Mouse (Mus musculus) erythroblast, embryonic 14.5 days (primary cell): Measurements from ENCODE around the gene Cfap46. TPM values are rescaled to one million over a fixed set of nuclear protein-coding genes. Genes with fewer than 3 reads are reported as not detected.

Source experiments
- H3K27me3 ChIP-seq: 2 replicates; pipeline ENCODE4 v1.6.1; 2012; ENCODE audit warnings: inconsistent platforms; ENCODE audit not compliant: control insufficient read depth
- H3K36me3 ChIP-seq: 2 replicates; pipeline ENCODE4 v1.6.1; 2012; ENCODE audit warnings: mild to moderate bottlenecking, inconsistent platforms; ENCODE audit not compliant: control insufficient read depth
- H3K4me1 ChIP-seq: 2 replicates; pipeline ENCODE4 v1.6.1; 2012; ENCODE audit warnings: inconsistent platforms; ENCODE audit not compliant: control insufficient read depth
- H3K4me3 ChIP-seq: replicated peaks from 2 replicates; pipeline ENCODE3; 2012; ENCODE audit warnings: moderate library complexity, mild to moderate bottlenecking, inconsistent platforms
- H3K9me3 ChIP-seq: 2 replicates; pipeline ENCODE4 v1.6.1; 2012; ENCODE audit warnings: low read length, inconsistent platforms, mixed read lengths; ENCODE audit not compliant: control insufficient read depth
- GATA1 ChIP-seq: IDR thresholded peaks from 2 replicates; pipeline ENCODE4 v1.6.1; 2012; ENCODE audit warnings: low read length, inconsistent platforms, mixed read lengths
- TAL1 ChIP-seq: IDR thresholded peaks from 3 replicates; pipeline ENCODE4 v1.6.1; 2012; ENCODE audit warnings: low read length, inconsistent platforms, mixed read lengths
- polyA plus RNA-seq: library from polyadenylated mRNA; stranded (reverse); fragments of >175 nt; gene quantifications from 2 replicates; pipeline ENCODE4 v1.2.3, GENCODE M21; 2012

Cfap46 gene
- polyA plus RNA-seq, 1 experiment: not detected

- TF ChIP-seq TAL1: no peak
- no peak for TF ChIP-seq GATA1
- H3K4me3 ChIP-seq: no peak overlapping the region
These were observed 22.2 kb upstream of the Cfap46 start for GRCm38 (mm10) chr7:139705781-139706180.

GRCm38 (mm10) chr7:139705081-139705480 lies 21.5 kb upstream of the Cfap46 start:
- Histone ChIP-seq H3K9me3 (no peaks in the 10 kb centered on the region), H3K4me3 (peak overlapping the region; percentile 20), H3K36me3 (no peaks in the 10 kb centered on the region), H3K4me1 (peaks cover 39% of the 10 kb centered on the region), H3K27me3 (no peaks in the 10 kb centered on the region; the same call in 1 of the 2 replicates)
- TF ChIP-seq GATA1 (peak; percentile 45; the same call in 1 of the 2 replicates), TAL1 (peak; percentile 67)

More at GRCm38 (mm10) chr7:139705781-139706180, 22.2 kb upstream of the Cfap46 start:
- H3K4me1 ChIP-seq: peaks cover 39% of the 10 kb centered on the region
- H3K9me3 ChIP-seq: no peaks in the 10 kb centered on the region
- no peaks in the 10 kb centered on the region; the same call in 1 of the 2 replicates for H3K27me3 ChIP-seq
- H3K36me3 ChIP-seq: no peaks in the 10 kb centered on the region

GRCm38 (mm10) chr7:139703826-139704199 lies 20.2 kb upstream of the Cfap46 start:
- H3K9me3 ChIP-seq: no peaks in the 10 kb centered on the region
- H3K27me3 ChIP-seq: no peaks in the 10 kb centered on the region; the same call in 1 of the 2 replicates
- H3K4me1 ChIP-seq: peaks cover 39% of the 10 kb centered on the region
- H3K4me3 ChIP-seq: no peak overlapping the region
- no peaks in the 10 kb centered on the region for H3K36me3 ChIP-seq
- TF ChIP-seq TAL1: no peak
- no peak for TF ChIP-seq GATA1

- H3K9me3 ChIP-seq: no peaks in the 10 kb centered on the region
- H3K36me3 ChIP-seq: no peaks in the 10 kb centered on the region
- TF ChIP-seq GATA1 (no peak), TAL1 (no peak)
- H3K4me3 ChIP-seq: no peak overlapping the region
- no peaks in the 10 kb centered on the region for H3K27me3 ChIP-seq
- H3K4me1 ChIP-seq: peaks cover 39% of the 10 kb centered on the region
These were observed 19.7 kb upstream of the Cfap46 start for GRCm38 (mm10) chr7:139703146-139703825.

GRCm38 (mm10) chr7:139701651-139702301 lies 18.2 kb upstream of the Cfap46 start:
- Histone ChIP-seq H3K4me3 (no peak overlapping the region), H3K27me3 (no peaks in the 10 kb centered on the region), H3K36me3 (no peaks in the 10 kb centered on the region), H3K4me1 (peaks cover 37% of the 10 kb centered on the region), H3K9me3 (no peaks in the 10 kb centered on the region)
- no peak for TF ChIP-seq TAL1

GRCm38 (mm10) chr7:139692641-139693294 lies 9.2 kb upstream of the Cfap46 start:
- Histone ChIP-seq H3K9me3 (no peaks in the 10 kb centered on the region), H3K27me3 (no peaks in the 10 kb centered on the region), H3K4me3 (no peak overlapping the region), H3K4me1 (no peaks in the 10 kb centered on the region), H3K36me3 (no peaks in the 10 kb centered on the region)
- TF ChIP-seq TAL1 (no peak), GATA1 (no peak)

- H3K4me1 ChIP-seq: no peaks in the 10 kb centered on the region
- no peaks in the 10 kb centered on the region for H3K36me3 ChIP-seq
- no peaks in the 10 kb centered on the region for H3K9me3 ChIP-seq
- H3K4me3 ChIP-seq: no peak overlapping the region
- no peak for TF ChIP-seq TAL1
- TF ChIP-seq GATA1: no peak
- H3K27me3 ChIP-seq: no peaks in the 10 kb centered on the region
These were observed 8.6 kb upstream of the Cfap46 start for GRCm38 (mm10) chr7:139692211-139692610.

- Histone ChIP-seq H3K36me3 (no peaks in the 10 kb centered on the region), H3K4me3 (no peak overlapping the region), H3K9me3 (no peaks in the 10 kb centered on the region), H3K27me3 (peaks cover 5% of the 10 kb centered on the region; the same call in 1 of the 2 replicates), H3K4me1 (peaks cover 12% of the 10 kb centered on the region)
- TF ChIP-seq GATA1: no peak
- TF ChIP-seq TAL1: no peak
These were observed 1.7 kb upstream of the Cfap46 start for GRCm38 (mm10) chr7:139685336-139685735.

- TF ChIP-seq TAL1: no peak
- no peak for TF ChIP-seq GATA1
- H3K27me3 ChIP-seq: peaks cover 5% of the 10 kb centered on the region; the same call in 1 of the 2 replicates
- no peaks in the 10 kb centered on the region for H3K36me3 ChIP-seq
- H3K4me1 ChIP-seq: peaks cover 12% of the 10 kb centered on the region
- peak overlapping the region; percentile 66 for H3K4me3 ChIP-seq
- no peaks in the 10 kb centered on the region for H3K9me3 ChIP-seq
These were observed 924 bp upstream of the Cfap46 start for GRCm38 (mm10) chr7:139684553-139684929.
